Mouse (Mus musculus): ENCODE results near the gene Dop1a.
A peak's percentile ranks its signal among the peaks of the same experiment; 100 is the strongest.

The Dop1a gene

GRCm38 (mm10) chr9:86466990-86467870 lies at the start of gene Dop1a:
Gene Dop1a (plus strand): TSS chr9:86467154.
- DNase-seq (ENCODE audit: low spot score in 2 of 2) = peak; percentile 81 to 84

DNA sequence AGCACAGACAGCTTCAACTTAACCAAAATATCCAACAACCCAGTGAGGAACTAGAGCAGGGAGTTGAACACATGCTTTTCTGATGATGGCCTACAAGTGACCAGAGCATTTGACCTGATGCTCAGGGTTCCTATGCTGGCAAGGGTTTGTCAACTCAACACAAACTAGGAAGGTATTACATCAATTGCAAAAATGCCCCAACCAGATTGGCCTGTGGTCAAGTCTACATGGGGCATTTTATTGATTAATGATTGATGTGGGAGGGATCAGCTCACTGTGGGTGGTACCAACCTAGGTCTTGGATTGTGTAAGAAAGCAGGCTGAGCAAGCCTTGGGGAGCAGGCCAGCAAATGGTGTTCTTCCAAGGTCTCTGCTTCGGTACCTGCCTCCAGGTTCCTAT lies 49.0 kb upstream of the Dop1a start:
- no peak for DNase-seq (ENCODE audit: low spot score in 2 of 2)

DNA sequence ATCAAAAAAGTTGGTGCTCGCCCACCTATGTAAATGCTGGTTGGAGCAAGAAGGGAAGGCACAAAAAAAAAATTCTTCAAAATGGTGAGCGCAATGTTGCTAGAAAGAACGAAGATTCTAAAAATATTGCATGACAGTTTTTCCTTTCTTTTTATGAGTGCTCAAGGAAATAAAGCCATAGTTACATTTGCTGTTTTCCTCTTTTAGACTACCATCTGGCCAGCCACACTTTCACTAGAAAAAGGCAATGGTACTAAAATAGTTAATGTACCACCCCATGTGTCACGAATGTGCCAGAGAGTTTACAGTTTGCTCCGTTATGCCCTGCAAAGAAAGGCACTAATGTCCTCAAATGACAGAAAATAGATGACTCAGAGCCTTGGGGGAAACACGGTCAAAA lies 47.6 kb upstream of the Dop1a start:
- DNase-seq (ENCODE audit: low spot score in 2 of 2) = peak in 1 of 2 experiments; percentile 36

GRCm38 (mm10) chr9:86423331-86423730 lies 43.6 kb upstream of the Dop1a start:
- no peak for DNase-seq (ENCODE audit: low spot score in 2 of 2)

GRCm38 (mm10) chr9:86435510-86435909 lies 31.4 kb upstream of the Dop1a start:
- DNase-seq (ENCODE audit: low spot score in 2 of 2) = no peak

- DNase-seq (ENCODE audit: low spot score in 2 of 2) = no peak
These were observed 30.3 kb upstream of the Dop1a start for GRCm38 (mm10) chr9:86436608-86437007.

DNA sequence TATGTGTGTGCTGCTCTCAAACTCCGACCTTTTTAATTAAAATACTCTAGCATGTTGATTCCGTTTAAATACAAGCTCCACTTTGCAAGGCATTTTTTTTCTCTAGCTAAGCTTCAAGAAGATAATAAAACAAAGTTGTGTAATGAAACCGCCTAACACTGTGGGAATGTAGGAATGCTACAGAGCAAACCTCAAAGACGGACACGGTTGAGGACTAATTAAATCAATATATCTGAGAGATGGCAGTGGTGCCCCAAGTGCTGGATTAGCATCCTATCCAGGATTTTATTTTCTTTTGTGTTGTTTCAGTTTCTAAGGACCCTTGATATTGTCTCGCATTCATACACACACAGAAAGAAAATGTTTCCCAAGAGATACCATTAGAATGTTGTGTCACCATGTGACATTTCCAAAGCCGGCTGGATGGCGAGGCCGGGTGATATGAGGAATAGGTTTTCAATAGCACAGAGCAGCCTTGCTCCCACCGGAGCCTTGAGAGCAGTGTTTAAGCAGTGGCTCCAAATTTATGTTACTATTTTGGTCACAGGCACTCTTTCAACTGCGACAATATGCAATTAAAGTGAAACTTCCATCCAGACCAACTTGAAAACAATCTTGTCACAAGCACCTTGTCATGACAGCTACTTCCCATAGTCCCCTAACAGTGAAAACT lies 28.5 kb upstream of the Dop1a start:
- no peak for DNase-seq (ENCODE audit: low spot score in 2 of 2)

GRCm38 (mm10) chr9:86442248-86442647 lies 24.7 kb upstream of the Dop1a start:
- DNase-seq (ENCODE audit: low spot score in 2 of 2) = no peak

DNA sequence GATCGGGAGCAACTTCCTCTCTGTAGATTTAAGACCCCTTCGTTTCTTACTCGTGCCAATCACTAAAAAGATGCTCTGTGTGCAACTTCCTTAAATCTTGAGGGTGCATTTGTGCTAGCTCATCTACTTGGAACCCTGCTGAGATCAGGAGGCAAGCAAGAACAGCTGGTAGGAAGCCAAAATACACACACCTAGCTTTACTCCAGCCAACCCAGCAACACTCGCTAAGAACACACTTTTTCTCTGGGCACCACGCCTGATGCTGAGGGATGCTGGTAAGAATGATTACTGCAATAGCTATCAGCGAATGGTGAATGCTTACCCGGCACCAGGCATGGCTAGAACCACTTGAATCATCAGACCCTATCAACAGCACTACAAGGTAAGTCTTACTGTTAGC lies 20.1 kb upstream of the Dop1a start:
- DNase-seq (ENCODE audit: low spot score in 2 of 2) = no peak

DNA sequence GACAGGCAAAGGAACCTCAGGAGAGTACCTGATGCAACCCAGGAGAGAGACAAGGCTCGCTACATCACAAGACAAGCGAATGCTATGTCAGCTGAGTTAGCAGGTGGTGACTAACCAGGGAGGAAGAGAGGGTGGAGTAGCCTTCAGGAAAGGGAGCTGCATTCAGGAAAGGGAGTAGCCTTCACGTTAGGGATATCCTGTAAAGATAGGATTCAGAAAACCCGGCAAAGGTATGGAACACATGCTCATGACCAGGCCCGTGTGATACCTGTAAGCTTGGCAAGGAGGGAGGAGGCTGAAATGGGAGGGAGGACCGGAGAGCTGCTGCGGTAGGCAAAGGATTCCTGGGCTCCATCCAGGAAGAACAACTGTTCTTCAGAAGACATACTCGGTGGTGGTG lies 19.5 kb upstream of the Dop1a start:
- no peak for DNase-seq (ENCODE audit: low spot score in 2 of 2)

- DNase-seq (ENCODE audit: low spot score in 2 of 2) = peak; percentile 51 to 60
These were observed 17.4 kb upstream of the Dop1a start for GRCm38 (mm10) chr9:86449581-86449980.

DNA sequence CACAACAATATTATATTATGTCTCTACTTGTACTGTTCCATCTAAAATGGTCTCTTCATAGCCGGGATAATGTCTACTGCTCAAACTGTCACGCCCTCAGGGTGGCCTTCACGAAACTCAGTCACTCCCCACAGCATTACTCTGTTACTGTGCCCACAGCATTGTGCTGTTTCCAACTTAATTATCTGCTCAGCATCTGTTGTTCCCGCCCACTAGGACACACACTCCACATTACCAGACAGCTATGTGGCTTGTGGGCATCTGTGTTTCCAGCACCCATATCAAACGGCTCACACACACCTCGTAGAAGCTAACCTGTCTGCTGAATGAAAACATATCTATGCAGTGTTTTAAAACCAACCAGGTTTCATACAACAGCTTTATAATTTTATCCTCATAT lies 15.9 kb upstream of the Dop1a start:
- no peak for DNase-seq (ENCODE audit: low spot score in 2 of 2)

DNA sequence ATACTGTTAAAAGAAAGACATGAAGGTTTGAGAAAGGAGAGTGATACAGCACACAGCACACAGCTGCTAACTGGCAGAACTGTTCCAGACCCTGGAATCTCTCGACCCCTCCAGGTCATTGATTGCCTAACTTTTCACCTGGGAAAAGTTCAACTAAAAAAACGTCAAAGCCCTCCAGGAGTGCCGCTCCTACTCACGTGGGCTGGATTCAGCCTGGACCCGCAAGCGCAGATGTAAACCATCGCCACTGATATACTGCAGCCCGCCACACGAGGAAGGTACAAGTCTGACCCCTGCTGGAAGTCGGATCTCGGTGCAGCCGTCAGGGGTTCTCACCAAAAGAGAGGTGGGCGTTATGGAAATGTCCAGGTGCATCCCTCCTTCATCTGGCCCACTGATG lies 15.3 kb upstream of the Dop1a start:
- peak; percentile 33 to 45 for DNase-seq (ENCODE audit: low spot score in 2 of 2)

GRCm38 (mm10) chr9:86453626-86454025 lies 13.3 kb upstream of the Dop1a start:
- no peak for DNase-seq (ENCODE audit: low spot score in 2 of 2)

GRCm38 (mm10) chr9:86464151-86465105 lies 2.5 kb upstream of the Dop1a start, which contains the start of gene Ube2cbp:
Gene Ube2cbp (minus strand): TSS chr9:86464950.
- DNase-seq (ENCODE audit: low spot score in 2 of 2) = peak; percentile 76 to 82

- no peak for DNase-seq (ENCODE audit: low spot score in 2 of 2)
These were observed 9.0 kb downstream of the Dop1a start for GRCm38 (mm10) chr9:86475956-86476355.

DNA sequence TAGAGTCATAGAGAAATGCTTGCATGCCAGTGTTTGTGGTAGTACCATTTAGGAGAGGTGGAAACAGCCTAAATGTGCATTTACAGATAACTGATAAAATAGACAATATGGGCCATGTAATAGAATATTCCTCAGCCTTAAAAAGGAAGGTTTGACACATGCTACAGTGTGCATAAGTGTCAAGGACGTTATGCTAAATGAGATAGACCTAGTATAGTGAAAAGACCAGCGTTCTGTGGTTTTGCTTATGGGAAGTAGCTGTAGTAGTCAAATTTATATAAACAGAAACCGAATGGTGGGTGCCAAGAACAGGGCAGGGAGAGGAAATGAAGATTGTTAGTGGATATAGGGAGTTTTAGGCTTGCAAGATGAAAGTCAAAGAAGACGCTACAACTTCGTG lies 9.8 kb downstream of the Dop1a start:
- DNase-seq (ENCODE audit: low spot score in 2 of 2) = no peak

GRCm38 (mm10) chr9:86478414-86479093 lies 11.6 kb downstream of the Dop1a start:
- no peak for DNase-seq (ENCODE audit: low spot score in 2 of 2)

DNA sequence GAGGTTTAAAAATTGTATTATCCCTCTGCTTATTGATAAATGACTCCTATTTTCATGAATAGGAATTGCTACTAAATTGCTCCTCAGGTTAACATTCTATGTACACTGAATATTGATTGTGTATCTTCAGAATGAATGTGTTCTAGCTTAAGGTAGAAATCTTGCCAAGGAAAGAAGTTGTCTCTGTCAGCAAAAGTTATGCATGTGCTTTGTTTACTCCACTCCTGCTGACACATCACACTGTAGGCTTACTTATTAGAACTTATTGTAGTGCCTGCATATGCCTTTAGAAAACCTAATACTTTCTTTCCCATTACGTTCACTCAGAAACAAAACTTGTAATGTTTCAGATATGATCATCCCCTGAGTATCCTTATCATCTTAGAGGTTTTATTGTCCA lies 15.3 kb downstream of the Dop1a start:
- no peak for DNase-seq (ENCODE audit: low spot score in 2 of 2)

- no peak for DNase-seq (ENCODE audit: low spot score in 2 of 2)
These were observed 24.8 kb downstream of the Dop1a start for GRCm38 (mm10) chr9:86491740-86492139.

GRCm38 (mm10) chr9:86496261-86496660 lies 29.3 kb downstream of the Dop1a start:
- DNase-seq (ENCODE audit: low spot score in 2 of 2) = no peak

Measured in right cerebral cortex, postnatal 36 days (tissue).